27 mouse cellular contexts compared by ENCODE assay signal in genomic region chr2:95909758-95910157, GRCm38 (mm10).
"Had no signal": no experiment of that assay in that cellular context is flagged by ENCODE, and none has a peak within 500 bp of the region (broad histone marks: within the 10 kb centered on the region; RNA-seq: fewer than 3 reads in every experiment).

No protein-coding gene starts in this region.

- H3K9me3 ChIP-seq: limb, embryonic 10.5 days; limb, embryonic 12.5 days; limb, embryonic 13.5 days; limb, embryonic 15.5 days; liver, embryonic 12.5 days; liver, embryonic 13.5 days; liver, embryonic 15.5 days; lung, embryonic 15.5 days; megakaryocyte, embryonic 14.5 days; midbrain, embryonic 15.5 days had no signal

- ATAC-seq: liver, embryonic 12.5 days; liver, postnatal 0 days; lung, postnatal 0 days; midbrain, embryonic 16.5 days had no signal

- H3K36me3 ChIP-seq: limb, embryonic 10.5 days; limb, embryonic 12.5 days; limb, embryonic 13.5 days; limb, embryonic 15.5 days; liver, embryonic 12.5 days; liver, embryonic 13.5 days; liver, embryonic 15.5 days; lung, embryonic 15.5 days; midbrain, embryonic 15.5 days had no signal

- H3K9ac ChIP-seq: limb, embryonic 12.5 days; limb, embryonic 13.5 days; limb, embryonic 15.5 days; liver, embryonic 12.5 days; liver, embryonic 13.5 days; liver, embryonic 14.5 days; liver, embryonic 15.5 days; liver, postnatal 0 days; lung, embryonic 14.5 days; lung, embryonic 15.5 days; midbrain, embryonic 15.5 days had no signal

- H3K27ac ChIP-seq: left cerebral cortex, adult 2 months; limb, embryonic 10.5 days; limb, embryonic 12.5 days; limb, embryonic 13.5 days; limb, embryonic 15.5 days; liver, embryonic 12.5 days; liver, embryonic 13.5 days; liver, embryonic 14.5 days; liver, embryonic 15.5 days; lung, embryonic 15.5 days; macrophage; midbrain, embryonic 15.5 days had no signal

- H3K4me2 ChIP-seq: limb, embryonic 12.5 days; limb, embryonic 13.5 days; limb, embryonic 15.5 days; liver, embryonic 11.5 days; liver, embryonic 12.5 days; liver, embryonic 13.5 days; liver, embryonic 15.5 days; lung, embryonic 14.5 days; lung, embryonic 15.5 days; midbrain, embryonic 15.5 days had no signal

- DNase-seq: layer of hippocampus, postnatal 36 days; liver; liver, embryonic 13.5 days; liver, postnatal 0 days; lung, adult 18-20 months; lung, adult 2 months; lung, embryonic 14.5 days; lung, postnatal 10 days; lung, postnatal 14 days; lung, postnatal 36 days; lung, postnatal 4 days had no signal

- H3K27me3 ChIP-seq: limb, embryonic 12.5 days; limb, embryonic 13.5 days; limb, embryonic 15.5 days; liver, embryonic 12.5 days; liver, embryonic 13.5 days; liver, embryonic 15.5 days; lung, embryonic 15.5 days; megakaryocyte, embryonic 14.5 days; midbrain, embryonic 15.5 days had no signal

- H3K4me1 ChIP-seq: limb, embryonic 10.5 days; limb, embryonic 12.5 days; limb, embryonic 13.5 days; limb, embryonic 15.5 days; liver, embryonic 12.5 days; liver, embryonic 13.5 days; liver, embryonic 15.5 days; lung, embryonic 15.5 days; megakaryocyte, embryonic 14.5 days had no signal

- H3K4me3 ChIP-seq: left cerebral cortex, adult 2 months; limb, embryonic 10.5 days; limb, embryonic 12.5 days; limb, embryonic 13.5 days; limb, embryonic 15.5 days; liver, embryonic 12.5 days; liver, embryonic 13.5 days; liver, embryonic 15.5 days; lung, embryonic 15.5 days; megakaryocyte, embryonic 14.5 days; midbrain, embryonic 15.5 days; myocyte had no signal
